Mouse (Mus musculus) cerebellum, adult 8-10 months (tissue): Measurements from ENCODE around the gene Wfdc8.
A peak's percentile ranks its signal among the peaks of the same experiment; 100 is the strongest.
"Not testable (repeated sequence)": the region's sequence is repeated elsewhere in the genome, so short reads cannot be mapped to it uniquely, and the experiment has no call there.

Experiments
- DNase-seq: peaks from one replicate; pipeline ENCODE4 v3.0.0; 2022

Gene Wfdc8

GRCm38 (mm10) chr2:164613471-164613870 is at the start of gene Wfdc8, which contains the start of gene Wfdc6b:
Wfdc8 (minus strand) TSS chr2:164613626.
Wfdc6b (plus strand) TSS chr2:164613522.
- DNase-seq = not testable (repeated sequence)

GRCm38 (mm10) chr2:164656483-164656882 is 43.1 kb upstream of the Wfdc8 start, which contains the start of gene Wfdc9:
Wfdc9 (minus strand) TSS chr2:164656583.
- no peak for DNase-seq

- DNase-seq = peak; percentile 13
Measured at GRCm38 (mm10) chr2:164655858-164656257, 42.4 kb upstream of the Wfdc8 start, which contains the start of gene Wfdc10. Wfdc10 (plus strand) TSS chr2:164656046.

- DNase-seq = no peak
Measured at GRCm38 (mm10) chr2:164641881-164642673, 28.7 kb upstream of the Wfdc8 start.

- no peak for DNase-seq
Measured at GRCm38 (mm10) chr2:164641129-164641528, 27.7 kb upstream of the Wfdc8 start.

- no peak for DNase-seq
Measured at GRCm38 (mm10) chr2:164638696-164639095, 25.3 kb upstream of the Wfdc8 start, which contains the start of gene Wfdc16. Wfdc16 (minus strand) TSS chr2:164638796.

GRCm38 (mm10) chr2:164635266-164635665 is 21.8 kb upstream of the Wfdc8 start:
- DNase-seq = no peak

GRCm38 (mm10) chr2:164621775-164622174 is 8.3 kb upstream of the Wfdc8 start:
- no peak for DNase-seq

- DNase-seq = no peak
Measured at GRCm38 (mm10) chr2:164619050-164619449, 5.6 kb upstream of the Wfdc8 start.

GRCm38 (mm10) chr2:164615386-164615785 is 2.0 kb upstream of the Wfdc8 start:
- no peak for DNase-seq

- DNase-seq = no peak
Measured at GRCm38 (mm10) chr2:164608781-164609180, 4.6 kb downstream of the Wfdc8 start.

GRCm38 (mm10) chr2:164604411-164604810 is 9.0 kb downstream of the Wfdc8 start:
- DNase-seq = no peak

GRCm38 (mm10) chr2:164603482-164603881 is 9.9 kb downstream of the Wfdc8 start:
- DNase-seq = no peak

- DNase-seq = no peak
Measured at GRCm38 (mm10) chr2:164600179-164600578, 13.2 kb downstream of the Wfdc8 start.

GRCm38 (mm10) chr2:164593494-164593893 is 19.9 kb downstream of the Wfdc8 start, which contains the start of gene Eppin:
Eppin (minus strand) TSS chr2:164593594.
- no peak for DNase-seq

GRCm38 (mm10) chr2:164592014-164592413 is 21.4 kb downstream of the Wfdc8 start:
- no peak for DNase-seq

- DNase-seq = not testable (repeated sequence)
Measured at GRCm38 (mm10) chr2:164585025-164585725, 28.3 kb downstream of the Wfdc8 start, which contains the start of gene Wfdc6a. Wfdc6a (minus strand) TSS chr2:164585447.

GRCm38 (mm10) chr2:164573359-164573758 is 40.1 kb downstream of the Wfdc8 start, which contains the start of gene Spint3:
Spint3 (minus strand) TSS chr2:164573459.
- not testable (repeated sequence) for DNase-seq

- DNase-seq = no peak
Measured at GRCm38 (mm10) chr2:164567460-164567859, 46.0 kb downstream of the Wfdc8 start.

GRCm38 (mm10) chr2:164566997-164567396 is 46.4 kb downstream of the Wfdc8 start:
- no peak for DNase-seq

GRCm38 (mm10) chr2:164564346-164564745 is 49.1 kb downstream of the Wfdc8 start:
- DNase-seq = no peak

GRCm38 (mm10) chr2:164563339-164564038 is 49.9 kb downstream of the Wfdc8 start:
- DNase-seq = peak; percentile 2
